Mouse (Mus musculus): ENCODE data around the gene Spa17. TPM values are rescaled to one million over a fixed set of nuclear protein-coding genes. Genes with fewer than 3 reads are reported as not detected.

Gene Spa17
- polyA plus RNA-seq (2016; fragmentation: Nextera tagmentation; extraction: Ambion mirVana) = 12.1 and 22.2 TPM in 2 replicates

- H3K4me3 ChIP-seq = peak within 1 kb of the TSS; percentile 74
- peaks cover 12% of the 10 kb centered on the region for H3K4me1 ChIP-seq (replicated peaks)
- H3K27me3 ChIP-seq (ENCODE audit: insufficient read depth, poor library complexity, severe bottlenecking) = peaks cover 6% of the 10 kb centered on the region; the same call in 1 of the 2 replicates
- H3K27ac ChIP-seq = peak within 1 kb of the TSS; percentile 92
- no peaks in the 10 kb centered on the region for H3K36me3 ChIP-seq
- DNase-seq (ENCODE audit: low spot score) = peak; percentile 88
- H3K9me3 ChIP-seq = no peaks in the 10 kb centered on the region
- under 1% methylated on average over 45 of the region's 45 CpGs for WGBS
Measured at GRCm38 (mm10) chr9:37613182-37613910, at the start of gene Spa17. TSS of gene Spa17 (minus strand) at chr9:37613722.

- H3K27ac ChIP-seq = no peak overlapping the region
- WGBS = 95% methylated on average over 1 of the region's 1 CpGs
- H3K9me3 ChIP-seq = no peaks in the 10 kb centered on the region
- no peaks in the 10 kb centered on the region for H3K27me3 ChIP-seq (ENCODE audit: insufficient read depth, poor library complexity, severe bottlenecking)
- H3K4me3 ChIP-seq = no peak overlapping the region
- DNase-seq (ENCODE audit: low spot score) = no peak
- no peaks in the 10 kb centered on the region for H3K36me3 ChIP-seq
- H3K4me1 ChIP-seq (replicated peaks) = no peaks in the 10 kb centered on the region
Measured at GRCm38 (mm10) chr9:37663210-37663609, 49.7 kb upstream of the Spa17 start.

GRCm38 (mm10) chr9:37659413-37659812 is 45.9 kb upstream of the Spa17 start:
- Histone ChIP-seq H3K36me3 (peaks cover 4% of the 10 kb centered on the region), H3K27me3 (ENCODE audit: insufficient read depth, poor library complexity, severe bottlenecking) (no peaks in the 10 kb centered on the region), H3K27ac (no peak overlapping the region), H3K9me3 (no peaks in the 10 kb centered on the region), H3K4me3 (no peak overlapping the region), H3K4me1 (replicated peaks) (peaks cover 20% of the 10 kb centered on the region)
- no peak for DNase-seq (ENCODE audit: low spot score)
- 89% methylated on average over 6 of the region's 6 CpGs for WGBS

- WGBS = under 1% methylated on average over 36 of the region's 36 CpGs
Measured at GRCm38 (mm10) chr9:37656931-37657481, 43.5 kb upstream of the Spa17 start, which contains the start of gene Tbrg1. TSS of gene Tbrg1 (minus strand) at chr9:37657312.

GRCm38 (mm10) chr9:37656439-37656881 is 42.9 kb upstream of the Spa17 start:
- 3% methylated on average over 10 of the region's 10 CpGs for WGBS
- peak overlapping the region; percentile 96 for H3K27ac ChIP-seq

More at GRCm38 (mm10) chr9:37656931-37657481, 43.5 kb upstream of the Spa17 start, which contains the start of gene Tbrg1:
- Histone ChIP-seq H3K9me3 (no peaks in the 10 kb centered on the region), H3K27ac (peak within 1 kb of the TSS; percentile 96), H3K4me1 (replicated peaks) (peaks cover 20% of the 10 kb centered on the region), H3K27me3 (ENCODE audit: insufficient read depth, poor library complexity, severe bottlenecking) (no peaks in the 10 kb centered on the region), H3K4me3 (peak within 1 kb of the TSS; percentile 87), H3K36me3 (peaks cover 28% of the 10 kb centered on the region)
- peak; percentile 89 for DNase-seq (ENCODE audit: low spot score)

GRCm38 (mm10) chr9:37655961-37656360 is 42.4 kb upstream of the Spa17 start:
- peaks cover 37% of the 10 kb centered on the region for H3K36me3 ChIP-seq
- peak overlapping the region; percentile 87 for H3K4me3 ChIP-seq
- peaks cover 20% of the 10 kb centered on the region for H3K4me1 ChIP-seq (replicated peaks)
- H3K9me3 ChIP-seq = no peaks in the 10 kb centered on the region
- 72% methylated on average over 8 of the region's 8 CpGs for WGBS
- no peak overlapping the region for H3K27ac ChIP-seq
- H3K27me3 ChIP-seq (ENCODE audit: insufficient read depth, poor library complexity, severe bottlenecking) = no peaks in the 10 kb centered on the region
- no peak for DNase-seq (ENCODE audit: low spot score)

More at GRCm38 (mm10) chr9:37656439-37656881, 42.9 kb upstream of the Spa17 start:
- peak overlapping the region; percentile 87 for H3K4me3 ChIP-seq
- peaks cover 32% of the 10 kb centered on the region for H3K36me3 ChIP-seq
- DNase-seq (ENCODE audit: low spot score) = peak; percentile 5
- H3K27me3 ChIP-seq (ENCODE audit: insufficient read depth, poor library complexity, severe bottlenecking) = no peaks in the 10 kb centered on the region
- peaks cover 20% of the 10 kb centered on the region for H3K4me1 ChIP-seq (replicated peaks)
- H3K9me3 ChIP-seq = no peaks in the 10 kb centered on the region

GRCm38 (mm10) chr9:37653836-37654235 is 40.3 kb upstream of the Spa17 start:
- Histone ChIP-seq H3K27ac (no peak overlapping the region), H3K27me3 (ENCODE audit: insufficient read depth, poor library complexity, severe bottlenecking) (no peaks in the 10 kb centered on the region), H3K36me3 (peaks cover 59% of the 10 kb centered on the region), H3K4me3 (no peak overlapping the region), H3K9me3 (no peaks in the 10 kb centered on the region), H3K4me1 (replicated peaks) (peaks cover 20% of the 10 kb centered on the region)
- DNase-seq (ENCODE audit: low spot score) = no peak
- 87% methylated on average over 5 of the region's 5 CpGs for WGBS

- Histone ChIP-seq H3K36me3 (peaks cover 85% of the 10 kb centered on the region), H3K4me3 (no peak overlapping the region), H3K4me1 (replicated peaks) (peaks cover 6% of the 10 kb centered on the region), H3K27ac (no peak overlapping the region), H3K27me3 (ENCODE audit: insufficient read depth, poor library complexity, severe bottlenecking) (no peaks in the 10 kb centered on the region), H3K9me3 (no peaks in the 10 kb centered on the region)
- DNase-seq (ENCODE audit: low spot score) = no peak
- 94% methylated on average over 5 of the region's 5 CpGs for WGBS
Measured at GRCm38 (mm10) chr9:37650639-37651038, 37.1 kb upstream of the Spa17 start.

- Histone ChIP-seq H3K27me3 (ENCODE audit: insufficient read depth, poor library complexity, severe bottlenecking) (no peaks in the 10 kb centered on the region), H3K4me3 (no peak overlapping the region), H3K36me3 (peaks cover 51% of the 10 kb centered on the region), H3K27ac (no peak overlapping the region), H3K9me3 (no peaks in the 10 kb centered on the region), H3K4me1 (replicated peaks) (no peaks in the 10 kb centered on the region)
- 83% methylated on average over 3 of the region's 3 CpGs for WGBS
- DNase-seq (ENCODE audit: low spot score) = no peak
Measured at GRCm38 (mm10) chr9:37646246-37646645, 32.7 kb upstream of the Spa17 start.

- H3K36me3 ChIP-seq = no peaks in the 10 kb centered on the region
- no peaks in the 10 kb centered on the region for H3K4me1 ChIP-seq (replicated peaks)
- no peaks in the 10 kb centered on the region for H3K9me3 ChIP-seq
- no peak overlapping the region for H3K4me3 ChIP-seq
- DNase-seq (ENCODE audit: low spot score) = no peak
- H3K27me3 ChIP-seq (ENCODE audit: insufficient read depth, poor library complexity, severe bottlenecking) = no peaks in the 10 kb centered on the region
- H3K27ac ChIP-seq = no peak overlapping the region
- 83% methylated on average over 3 of the region's 3 CpGs for WGBS
Measured at GRCm38 (mm10) chr9:37638721-37639120, 25.2 kb upstream of the Spa17 start.

- peaks cover 3% of the 10 kb centered on the region; the same call in 1 of the 2 replicates for H3K27me3 ChIP-seq (ENCODE audit: insufficient read depth, poor library complexity, severe bottlenecking)
- DNase-seq (ENCODE audit: low spot score) = no peak
- no peak overlapping the region for H3K27ac ChIP-seq
- H3K4me3 ChIP-seq = no peak overlapping the region
- H3K9me3 ChIP-seq = no peaks in the 10 kb centered on the region
- 71% methylated on average over 6 of the region's 6 CpGs for WGBS
- no peaks in the 10 kb centered on the region for H3K36me3 ChIP-seq
- no peaks in the 10 kb centered on the region for H3K4me1 ChIP-seq (replicated peaks)
Measured at GRCm38 (mm10) chr9:37636800-37637542, 23.4 kb upstream of the Spa17 start.

- Histone ChIP-seq H3K4me1 (replicated peaks) (no peaks in the 10 kb centered on the region), H3K27ac (no peak overlapping the region), H3K4me3 (no peak overlapping the region), H3K9me3 (no peaks in the 10 kb centered on the region), H3K27me3 (ENCODE audit: insufficient read depth, poor library complexity, severe bottlenecking) (peaks cover 3% of the 10 kb centered on the region; the same call in 1 of the 2 replicates), H3K36me3 (no peaks in the 10 kb centered on the region)
- DNase-seq (ENCODE audit: low spot score) = peak; percentile 51
- WGBS = 22% methylated on average over 7 of the region's 7 CpGs
Measured at GRCm38 (mm10) chr9:37636335-37636734, 22.8 kb upstream of the Spa17 start.
